Mouse (Mus musculus): ENCODE measurements around the gene Tmem131l. TPM values are rescaled to one million over a fixed set of nuclear protein-coding genes. Genes with fewer than 3 reads are reported as not detected.

Gene Tmem131l
- polyA plus RNA-seq, 1 experiment from 2014 or later: 83.7 TPM

GRCm38 (mm10) chr3:83934514-83934913 lies 105.5 kb downstream of the Tmem131l start:
- ATAC-seq (ENCODE audit: low FRiP score, low read depth): no peak
- H3K4me1 ChIP-seq: no peaks in the 10 kb centered on the region; the same call in 1 of the 2 replicates
- peaks cover 82% of the 10 kb centered on the region for H3K36me3 ChIP-seq
- no peak overlapping the region for H3K4me3 ChIP-seq
- 93% methylated on average over 10 of the region's 10 CpGs for WGBS
- H3K4me2 ChIP-seq (replicated peaks): no peak overlapping the region
- H3K27ac ChIP-seq (replicated peaks): no peak overlapping the region
- no peaks in the 10 kb centered on the region for H3K9me3 ChIP-seq
- H3K9ac ChIP-seq (replicated peaks): no peak overlapping the region
- H3K27me3 ChIP-seq: no peaks in the 10 kb centered on the region

GRCm38 (mm10) chr3:83915768-83916496 lies 124.0 kb downstream of the Tmem131l start:
- peaks cover 89% of the 10 kb centered on the region for H3K36me3 ChIP-seq
- no peak overlapping the region for H3K27ac ChIP-seq (replicated peaks)
- WGBS: 79% methylated on average over 11 of the region's 11 CpGs
- H3K4me1 ChIP-seq: no peaks in the 10 kb centered on the region
- H3K9me3 ChIP-seq: no peaks in the 10 kb centered on the region
- H3K27me3 ChIP-seq: no peaks in the 10 kb centered on the region
- no peak overlapping the region for H3K9ac ChIP-seq (replicated peaks)
- no peak overlapping the region for H3K4me3 ChIP-seq
- no peak overlapping the region for H3K4me2 ChIP-seq (replicated peaks)
- ATAC-seq (ENCODE audit: low FRiP score, low read depth): no peak; the same call in 1 of the 2 replicates

GRCm38 (mm10) chr3:83915102-83915501 lies 124.9 kb downstream of the Tmem131l start:
- H3K9me3 ChIP-seq: no peaks in the 10 kb centered on the region
- H3K27ac ChIP-seq (replicated peaks): no peak overlapping the region
- no peaks in the 10 kb centered on the region for H3K27me3 ChIP-seq
- no peaks in the 10 kb centered on the region for H3K4me1 ChIP-seq
- no peak overlapping the region for H3K4me2 ChIP-seq (replicated peaks)
- H3K9ac ChIP-seq (replicated peaks): no peak overlapping the region
- H3K4me3 ChIP-seq: no peak overlapping the region
- H3K36me3 ChIP-seq: peaks cover 89% of the 10 kb centered on the region
- 87% methylated on average over 3 of the region's 3 CpGs for WGBS
- no peak for ATAC-seq (ENCODE audit: low FRiP score, low read depth)

GRCm38 (mm10) chr3:83910707-83911106 lies 129.3 kb downstream of the Tmem131l start:
- Histone ChIP-seq H3K27ac (replicated peaks) (no peak overlapping the region), H3K4me3 (no peak overlapping the region), H3K4me2 (replicated peaks) (no peak overlapping the region), H3K9me3 (no peaks in the 10 kb centered on the region), H3K36me3 (peaks cover 80% of the 10 kb centered on the region), H3K27me3 (no peaks in the 10 kb centered on the region), H3K9ac (replicated peaks) (no peak overlapping the region), H3K4me1 (no peaks in the 10 kb centered on the region)
- no peak for ATAC-seq (ENCODE audit: low FRiP score, low read depth)
- 93% methylated on average over 5 of the region's 5 CpGs for WGBS

GRCm38 (mm10) chr3:83906185-83906584 lies 133.8 kb downstream of the Tmem131l start:
- H3K9ac ChIP-seq (replicated peaks): no peak overlapping the region
- no peaks in the 10 kb centered on the region for H3K27me3 ChIP-seq
- no peaks in the 10 kb centered on the region for H3K9me3 ChIP-seq
- H3K4me2 ChIP-seq (replicated peaks): no peak overlapping the region
- WGBS: 96% methylated on average over 9 of the region's 9 CpGs
- no peak for ATAC-seq (ENCODE audit: low FRiP score, low read depth)
- H3K27ac ChIP-seq (replicated peaks): no peak overlapping the region
- no peak overlapping the region for H3K4me3 ChIP-seq
- H3K36me3 ChIP-seq: peaks cover 86% of the 10 kb centered on the region
- H3K4me1 ChIP-seq: no peaks in the 10 kb centered on the region

GRCm38 (mm10) chr3:83905161-83905560 lies 134.8 kb downstream of the Tmem131l start:
- Histone ChIP-seq H3K9ac (replicated peaks) (no peak overlapping the region), H3K4me3 (no peak overlapping the region), H3K4me2 (replicated peaks) (no peak overlapping the region), H3K9me3 (no peaks in the 10 kb centered on the region), H3K36me3 (peaks cover 86% of the 10 kb centered on the region), H3K4me1 (no peaks in the 10 kb centered on the region), H3K27ac (replicated peaks) (no peak overlapping the region), H3K27me3 (no peaks in the 10 kb centered on the region)
- ATAC-seq (ENCODE audit: low FRiP score, low read depth): no peak
- 79% methylated on average over 6 of the region's 6 CpGs for WGBS

GRCm38 (mm10) chr3:83904176-83904958 lies 135.6 kb downstream of the Tmem131l start:
- Histone ChIP-seq H3K27ac (replicated peaks) (no peak overlapping the region), H3K27me3 (no peaks in the 10 kb centered on the region), H3K9me3 (no peaks in the 10 kb centered on the region), H3K4me1 (no peaks in the 10 kb centered on the region), H3K36me3 (peaks cover 87% of the 10 kb centered on the region), H3K4me3 (no peak overlapping the region), H3K4me2 (replicated peaks) (no peak overlapping the region), H3K9ac (replicated peaks) (no peak overlapping the region)
- ATAC-seq (ENCODE audit: low FRiP score, low read depth): no peak
- 84% methylated on average over 14 of the region's 14 CpGs for WGBS

GRCm38 (mm10) chr3:83902943-83903342 lies 137.0 kb downstream of the Tmem131l start:
- Histone ChIP-seq H3K4me1 (no peaks in the 10 kb centered on the region), H3K9me3 (no peaks in the 10 kb centered on the region), H3K27ac (replicated peaks) (no peak overlapping the region), H3K4me2 (replicated peaks) (no peak overlapping the region), H3K36me3 (peaks cover 91% of the 10 kb centered on the region), H3K27me3 (no peaks in the 10 kb centered on the region), H3K9ac (replicated peaks) (no peak overlapping the region), H3K4me3 (no peak overlapping the region)
- ATAC-seq (ENCODE audit: low FRiP score, low read depth): no peak
- WGBS: 91% methylated on average over 5 of the region's 5 CpGs

- no peaks in the 10 kb centered on the region for H3K27me3 ChIP-seq
- H3K9ac ChIP-seq (replicated peaks): no peak overlapping the region
- WGBS: 93% methylated on average over 8 of the region's 8 CpGs
- no peak overlapping the region for H3K4me3 ChIP-seq
- ATAC-seq (ENCODE audit: low FRiP score, low read depth): no peak
- no peak overlapping the region for H3K4me2 ChIP-seq (replicated peaks)
- no peaks in the 10 kb centered on the region for H3K9me3 ChIP-seq
- peaks cover 96% of the 10 kb centered on the region for H3K36me3 ChIP-seq
- H3K27ac ChIP-seq (replicated peaks): no peak overlapping the region
- H3K4me1 ChIP-seq: no peaks in the 10 kb centered on the region
Observed at GRCm38 (mm10) chr3:83902459-83902858, 137.5 kb downstream of the Tmem131l start.

- H3K27ac ChIP-seq (replicated peaks): no peak overlapping the region
- H3K4me2 ChIP-seq (replicated peaks): no peak overlapping the region
- H3K9ac ChIP-seq (replicated peaks): no peak overlapping the region
- H3K4me3 ChIP-seq: no peak overlapping the region
- H3K36me3 ChIP-seq: peaks cover 95% of the 10 kb centered on the region
- H3K4me1 ChIP-seq: no peaks in the 10 kb centered on the region
- no peak for ATAC-seq (ENCODE audit: low FRiP score, low read depth)
- WGBS: 92% methylated on average over 12 of the region's 12 CpGs
- no peaks in the 10 kb centered on the region for H3K9me3 ChIP-seq
- H3K27me3 ChIP-seq: no peaks in the 10 kb centered on the region
Observed at GRCm38 (mm10) chr3:83900756-83901373, 139.1 kb downstream of the Tmem131l start.

- no peak overlapping the region for H3K4me3 ChIP-seq
- ATAC-seq (ENCODE audit: low FRiP score, low read depth): 0 out of 2 replicates have a peak, but pooled peaks have one; percentile 18
- no peaks in the 10 kb centered on the region for H3K9me3 ChIP-seq
- no peak overlapping the region for H3K4me2 ChIP-seq (replicated peaks)
- H3K27me3 ChIP-seq: no peaks in the 10 kb centered on the region
- H3K36me3 ChIP-seq: peaks cover 81% of the 10 kb centered on the region
- no peak overlapping the region for H3K27ac ChIP-seq (replicated peaks)
- H3K4me1 ChIP-seq: no peaks in the 10 kb centered on the region
- H3K9ac ChIP-seq (replicated peaks): no peak overlapping the region
- 65% methylated on average over 8 of the region's 8 CpGs for WGBS
Observed at GRCm38 (mm10) chr3:83899556-83899955, 140.4 kb downstream of the Tmem131l start.

GRCm38 (mm10) chr3:83898246-83898645 lies 141.7 kb downstream of the Tmem131l start:
- 94% methylated on average over 9 of the region's 9 CpGs for WGBS

More at GRCm38 (mm10) chr3:83898246-83898645, 141.7 kb downstream of the Tmem131l start:
- H3K9me3 ChIP-seq: no peaks in the 10 kb centered on the region
- no peak overlapping the region for H3K9ac ChIP-seq (replicated peaks)
- peaks cover 68% of the 10 kb centered on the region for H3K36me3 ChIP-seq
- H3K4me1 ChIP-seq: no peaks in the 10 kb centered on the region
- H3K27ac ChIP-seq (replicated peaks): no peak overlapping the region
- no peak for ATAC-seq (ENCODE audit: low FRiP score, low read depth)
- H3K27me3 ChIP-seq: no peaks in the 10 kb centered on the region
- no peak overlapping the region for H3K4me2 ChIP-seq (replicated peaks)
- H3K4me3 ChIP-seq: no peak overlapping the region
